Mouse (Mus musculus) ovary, adult 18-20 months (tissue): Measurements from ENCODE around the gene Tmbim1.
"Not testable (repeated sequence)": the region's sequence is repeated elsewhere in the genome, so short reads cannot be mapped to it uniquely, and the experiment has no call there.

Experiments
- DNase-seq: peaks from one replicate; pipeline ENCODE4 v3.0.0; 2022; ENCODE audit warnings: low spot score, mixed read lengths

Tmbim1 gene

GRCm38 (mm10) chr1:74294733-74295455 lies 10.5 kb downstream of the Tmbim1 start:
- DNase-seq: no peak

GRCm38 (mm10) chr1:74294090-74294643 lies 11.3 kb downstream of the Tmbim1 start:
- DNase-seq: no peak

GRCm38 (mm10) chr1:74293306-74293960 lies 12.0 kb downstream of the Tmbim1 start:
- no peak for DNase-seq

- no peak for DNase-seq
Observed at GRCm38 (mm10) chr1:74292331-74293020, 12.9 kb downstream of the Tmbim1 start.

GRCm38 (mm10) chr1:74290141-74290540 lies 15.3 kb downstream of the Tmbim1 start:
- no peak for DNase-seq

GRCm38 (mm10) chr1:74289740-74290139 lies 15.7 kb downstream of the Tmbim1 start:
- no peak for DNase-seq

- no peak for DNase-seq
Observed at GRCm38 (mm10) chr1:74289248-74289647, 16.2 kb downstream of the Tmbim1 start.

- DNase-seq: no peak
Observed at GRCm38 (mm10) chr1:74288327-74288726, 17.1 kb downstream of the Tmbim1 start.

- not testable (repeated sequence) for DNase-seq
Observed at GRCm38 (mm10) chr1:74286869-74287607, 18.4 kb downstream of the Tmbim1 start.

GRCm38 (mm10) chr1:74285212-74286010 lies 20.0 kb downstream of the Tmbim1 start:
- DNase-seq: no peak

GRCm38 (mm10) chr1:74284543-74285160 lies 20.8 kb downstream of the Tmbim1 start, which contains the start of the genes Aamp and Pnkd:
TSS of gene Aamp (minus strand) at chr1:74284738.
TSS of gene Pnkd (plus strand) at chr1:74284930.
- DNase-seq: peak; percentile 100

GRCm38 (mm10) chr1:74283686-74284463 lies 21.5 kb downstream of the Tmbim1 start:
- DNase-seq: peak; percentile 63

GRCm38 (mm10) chr1:74282896-74283625 lies 22.4 kb downstream of the Tmbim1 start:
- DNase-seq: no peak

GRCm38 (mm10) chr1:74281886-74282285 lies 23.5 kb downstream of the Tmbim1 start:
- DNase-seq: no peak

- DNase-seq: no peak
Observed at GRCm38 (mm10) chr1:74281372-74281771, 24.1 kb downstream of the Tmbim1 start.

- no peak for DNase-seq
Observed at GRCm38 (mm10) chr1:74280591-74281325, 24.7 kb downstream of the Tmbim1 start.

- no peak for DNase-seq
Observed at GRCm38 (mm10) chr1:74278988-74279387, 26.4 kb downstream of the Tmbim1 start.

- no peak for DNase-seq
Observed at GRCm38 (mm10) chr1:74278538-74278937, 26.9 kb downstream of the Tmbim1 start, which contains the start of gene Gpbar1. TSS of gene Gpbar1 (plus strand) at chr1:74278550.
